Mouse (Mus musculus): ENCODE measurements at regions not wholly inside any gene's neighbourhood (a gene's known extent, or its start where the extent isn't known, plus 50 kb on each side); places are given as distances from the start of the nearest gene placed in this dataset.

DNA sequence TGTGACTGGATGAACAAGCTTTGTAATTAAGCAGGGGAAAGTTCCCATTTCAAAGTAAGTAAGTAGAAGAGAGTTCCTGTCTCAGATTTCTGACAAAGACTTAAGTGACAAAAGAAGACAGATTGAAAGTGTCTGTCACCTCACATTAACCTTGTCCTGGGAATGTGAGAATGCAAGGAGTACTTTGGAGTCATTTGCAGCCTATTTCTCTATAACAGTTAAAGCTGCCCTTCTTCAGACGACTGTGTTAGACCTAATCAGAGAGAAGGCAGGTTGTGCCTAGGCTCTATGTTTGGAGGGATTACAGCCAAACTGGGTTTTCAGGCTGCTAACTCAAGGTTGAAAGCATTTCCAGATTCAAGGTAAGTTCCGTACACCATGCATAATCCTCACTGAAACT lies 446.5 kb downstream of the Pdgfc start:
- DNase-seq (ENCODE audit: low spot score) = no peak

DNA sequence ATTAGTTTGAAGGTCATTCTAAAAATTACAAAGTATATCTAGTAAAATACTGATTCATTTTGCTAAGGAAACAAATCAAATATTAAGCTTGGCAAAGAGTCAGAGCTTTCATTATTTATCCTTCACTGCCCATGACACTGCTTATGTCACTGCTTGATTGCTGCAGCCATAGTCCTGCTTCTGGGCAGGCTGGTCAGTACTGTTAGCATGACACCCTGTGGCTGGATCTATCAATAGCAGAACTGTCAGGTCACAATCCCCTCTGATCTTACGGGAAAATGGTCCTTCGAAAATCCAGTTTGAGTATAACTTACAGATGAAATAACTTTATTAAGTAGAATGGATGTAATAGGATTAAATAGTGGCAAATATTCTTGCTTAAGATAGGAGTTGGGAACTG lies 447.1 kb downstream of the Pdgfc start:
- DNase-seq (ENCODE audit: low spot score) = peak; percentile 51

DNA sequence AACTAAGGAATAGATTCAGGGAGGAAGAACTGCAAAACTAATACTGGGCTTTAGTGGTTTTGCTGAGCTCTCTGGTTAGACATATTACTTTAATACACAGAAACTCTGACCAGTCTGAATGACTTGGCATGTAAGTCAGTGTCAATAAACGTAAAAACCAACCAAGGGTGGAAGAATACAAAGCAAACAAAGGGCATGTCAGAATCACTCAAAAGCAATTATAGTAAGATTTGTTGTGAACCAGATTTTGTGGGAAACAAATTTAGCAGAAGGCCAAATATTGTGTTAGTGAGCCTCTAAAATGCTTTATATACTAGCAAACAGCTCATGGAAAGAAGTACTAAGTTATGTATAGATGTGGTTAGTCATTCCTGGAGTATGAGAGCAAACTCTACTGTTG lies 427.1 kb upstream of the Ctso start:
- peak; percentile 65 for DNase-seq (ENCODE audit: low spot score)

DNA sequence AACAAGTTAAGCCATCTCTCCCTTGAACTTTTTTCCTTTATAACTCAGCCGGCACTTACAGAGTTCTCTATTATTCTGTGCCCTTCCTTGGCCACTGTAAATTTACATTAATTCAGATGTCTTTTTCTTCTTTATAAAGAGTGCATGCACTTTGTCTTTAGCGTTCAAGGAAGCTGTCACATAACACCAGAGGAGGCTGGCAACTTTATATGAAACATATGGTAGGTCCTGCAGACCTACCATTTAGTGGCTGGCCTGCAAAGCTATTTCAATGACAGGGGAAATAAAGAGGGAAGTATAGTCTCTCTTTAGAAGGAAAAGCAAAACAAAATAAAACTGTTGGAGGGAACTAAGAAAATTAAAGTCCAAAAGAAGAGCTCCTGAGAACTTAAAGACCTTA lies 423.8 kb upstream of the Ctso start:
- DNase-seq (ENCODE audit: low spot score) = no peak

DNA sequence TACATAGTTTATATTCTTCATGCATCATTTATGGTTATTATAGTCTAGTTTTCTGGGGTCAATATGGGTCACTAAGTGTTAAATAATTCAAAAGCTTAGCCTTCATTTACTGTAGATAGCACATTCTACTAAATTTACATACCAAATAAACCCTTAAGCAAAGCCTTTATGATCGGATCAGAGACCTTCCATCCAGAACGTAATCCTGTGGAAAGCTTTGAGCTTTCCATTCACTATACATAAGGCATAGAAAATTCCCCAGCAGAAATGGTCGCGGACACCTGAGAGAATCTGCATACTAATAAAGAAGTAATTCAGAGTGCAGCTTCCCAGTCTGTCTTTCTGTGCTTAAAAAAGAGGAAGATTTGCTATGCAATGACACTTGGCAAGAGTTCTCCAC lies 410.6 kb upstream of the Ctso start:
- no peak for DNase-seq (ENCODE audit: low spot score)

DNA sequence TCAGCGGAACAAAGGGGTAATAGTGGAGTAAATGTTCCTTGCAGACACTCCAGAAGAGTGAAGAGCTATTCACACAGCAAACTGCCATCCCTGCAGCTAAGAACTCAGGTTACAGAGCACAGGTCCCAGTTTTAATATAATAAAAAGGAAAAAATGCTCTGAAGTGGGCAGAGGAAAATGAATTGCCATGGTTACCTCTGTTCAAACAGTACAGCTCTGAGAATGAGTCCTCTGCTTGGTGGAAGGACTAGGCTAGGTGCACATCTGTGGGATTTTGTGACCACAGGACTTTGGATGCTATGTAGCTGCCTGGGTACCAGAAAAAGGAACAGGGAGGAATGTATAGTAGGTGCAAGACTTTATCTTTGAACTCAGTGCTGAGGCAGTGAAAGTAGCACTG lies 401.5 kb upstream of the Ctso start:
- no peak for DNase-seq (ENCODE audit: low spot score)

DNA sequence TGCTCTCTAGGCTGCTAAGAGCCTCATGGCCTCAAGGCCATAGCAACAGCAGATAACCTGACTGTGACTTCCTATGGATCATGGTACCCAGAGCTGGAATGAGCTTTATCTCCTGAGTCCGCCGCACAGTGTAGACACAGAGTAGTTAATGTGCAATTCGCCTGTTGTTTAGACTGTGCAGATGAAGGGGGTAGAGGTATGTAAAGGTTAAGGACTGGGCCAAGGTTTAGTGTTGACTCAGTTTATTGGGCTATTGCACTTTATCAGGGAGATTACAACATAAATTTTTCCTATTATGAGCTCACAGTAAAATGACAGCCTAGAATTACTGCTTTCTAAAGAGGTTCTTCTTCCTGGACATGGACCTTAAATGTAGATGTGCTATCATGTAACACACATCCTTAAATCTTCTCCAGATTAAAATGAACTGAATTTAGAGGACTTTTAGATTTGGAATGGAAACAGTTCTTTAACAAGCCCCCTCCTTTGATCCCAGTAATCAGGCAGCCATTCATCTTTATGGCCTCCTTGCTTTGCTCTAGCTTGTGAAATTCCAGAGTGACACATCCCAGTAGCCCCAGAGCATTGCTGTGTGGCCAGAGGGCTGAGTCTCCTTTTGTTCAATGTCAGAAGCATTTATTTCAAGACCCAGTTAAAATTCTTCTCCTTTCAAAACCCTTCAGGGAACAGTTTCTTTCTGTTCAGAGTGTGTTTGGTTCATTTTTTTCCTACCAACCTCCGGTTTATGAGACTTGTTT lies 396.8 kb upstream of the Ctso start:
- peak; percentile 20 for DNase-seq (ENCODE audit: low spot score)

DNA sequence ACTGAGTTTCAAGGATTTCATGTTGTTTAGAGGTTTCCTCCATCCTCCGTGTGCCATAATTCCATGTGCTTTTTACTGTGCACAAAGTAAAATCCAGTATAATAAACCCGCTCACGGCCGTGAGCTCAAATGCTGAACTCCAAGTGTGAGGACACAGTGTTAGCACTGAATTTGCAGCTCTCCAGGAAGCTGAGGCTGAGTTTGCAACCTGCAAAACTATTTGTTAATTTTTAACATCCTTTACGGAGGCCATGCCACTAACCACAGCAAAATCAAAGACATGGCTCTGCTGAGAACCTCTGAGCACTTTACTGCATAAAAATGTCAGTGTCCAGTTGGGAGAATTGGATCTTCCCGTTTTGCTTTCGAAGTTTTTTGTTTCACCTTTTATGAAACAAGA lies 377.6 kb upstream of the Ctso start:
- no peak for DNase-seq (ENCODE audit: low spot score)

DNA sequence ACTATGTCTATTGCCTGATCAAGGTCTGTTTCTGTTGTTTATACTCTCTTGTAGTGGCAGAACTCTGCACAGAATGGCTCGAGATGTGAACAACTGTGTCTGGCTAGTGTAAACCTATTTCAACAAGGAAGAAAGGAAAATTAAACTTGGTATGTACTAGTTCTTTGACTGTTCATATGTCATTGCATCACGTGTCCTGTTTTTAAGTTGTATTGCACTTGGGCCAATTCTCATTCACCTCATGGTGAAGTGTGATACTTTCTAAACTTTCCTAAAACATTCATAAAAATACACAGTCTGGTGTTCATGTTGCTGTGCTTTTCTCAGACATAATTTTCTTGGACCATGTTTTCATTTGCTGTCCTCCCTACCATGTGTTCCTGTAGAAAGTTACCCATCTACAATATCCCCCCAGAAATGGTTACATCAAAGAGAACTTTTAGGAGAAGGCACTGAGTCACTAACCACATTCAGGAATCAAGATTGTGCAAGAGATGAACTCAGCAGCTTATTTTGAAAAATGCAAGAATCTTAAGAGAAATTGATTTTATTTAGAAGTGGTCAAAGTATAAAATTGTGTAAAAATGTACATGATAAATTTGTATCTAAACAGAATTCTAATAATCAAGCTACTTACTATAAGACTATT lies 369.7 kb upstream of the Ctso start:
- no peak for DNase-seq (ENCODE audit: low spot score)

DNA sequence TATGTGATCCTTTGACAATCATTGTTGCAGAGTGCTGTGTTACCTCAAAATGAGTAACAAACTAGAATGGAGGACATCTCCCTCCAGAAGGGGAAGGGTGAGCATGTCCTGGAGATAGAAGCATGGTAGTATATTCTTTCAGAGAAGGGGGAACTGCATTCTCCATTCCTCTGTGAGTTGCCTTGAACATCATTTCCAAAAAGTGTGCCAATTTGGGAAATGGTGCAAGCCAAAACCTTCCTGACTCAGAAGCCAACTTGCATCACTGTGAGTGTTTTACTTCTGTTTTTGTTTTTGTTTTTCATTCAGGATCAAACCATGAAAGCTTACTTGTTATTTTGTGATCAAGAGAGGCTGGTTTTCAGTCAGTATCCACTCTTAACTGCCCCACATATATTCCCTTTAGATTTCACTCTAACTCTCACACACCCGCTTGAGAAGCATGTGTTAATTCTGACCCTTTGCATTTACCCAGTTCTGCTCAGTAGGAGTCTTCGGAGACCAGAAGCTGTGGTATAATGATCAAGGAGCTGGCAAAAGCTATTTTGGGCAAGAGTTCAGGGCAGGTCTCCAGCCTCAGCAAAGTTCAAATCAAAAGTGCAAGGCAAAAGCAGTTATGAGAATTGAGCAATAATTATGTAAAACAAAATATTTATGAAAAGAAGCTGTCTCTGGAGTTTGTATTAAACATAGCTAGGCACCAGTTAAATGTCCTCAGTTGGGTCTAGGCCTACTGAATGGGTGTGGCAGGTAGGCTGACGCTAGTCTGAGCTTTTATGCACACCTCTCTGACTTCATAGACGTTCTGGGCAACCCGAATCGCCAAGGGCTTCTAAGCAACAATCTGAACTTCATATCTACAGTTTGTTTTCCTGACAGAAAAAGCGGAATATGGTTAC lies 368.3 kb upstream of the Ctso start:
- no peak for DNase-seq (ENCODE audit: low spot score)

DNA sequence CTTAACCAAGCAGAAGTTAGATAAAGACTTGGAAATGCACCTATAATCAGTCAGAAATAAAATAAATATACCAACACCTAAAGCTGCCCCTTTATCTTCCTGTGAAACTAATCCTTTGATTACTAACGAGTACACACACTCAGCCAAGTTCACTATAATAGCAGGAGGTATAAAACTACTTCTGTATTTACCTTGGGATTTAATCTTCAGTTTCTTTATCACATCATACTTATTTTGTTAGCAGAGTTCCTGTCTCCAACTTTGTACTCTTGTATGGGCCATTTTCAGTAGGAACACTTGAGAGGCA lies 367.7 kb upstream of the Ctso start:
- DNase-seq (ENCODE audit: low spot score) = no peak

DNA sequence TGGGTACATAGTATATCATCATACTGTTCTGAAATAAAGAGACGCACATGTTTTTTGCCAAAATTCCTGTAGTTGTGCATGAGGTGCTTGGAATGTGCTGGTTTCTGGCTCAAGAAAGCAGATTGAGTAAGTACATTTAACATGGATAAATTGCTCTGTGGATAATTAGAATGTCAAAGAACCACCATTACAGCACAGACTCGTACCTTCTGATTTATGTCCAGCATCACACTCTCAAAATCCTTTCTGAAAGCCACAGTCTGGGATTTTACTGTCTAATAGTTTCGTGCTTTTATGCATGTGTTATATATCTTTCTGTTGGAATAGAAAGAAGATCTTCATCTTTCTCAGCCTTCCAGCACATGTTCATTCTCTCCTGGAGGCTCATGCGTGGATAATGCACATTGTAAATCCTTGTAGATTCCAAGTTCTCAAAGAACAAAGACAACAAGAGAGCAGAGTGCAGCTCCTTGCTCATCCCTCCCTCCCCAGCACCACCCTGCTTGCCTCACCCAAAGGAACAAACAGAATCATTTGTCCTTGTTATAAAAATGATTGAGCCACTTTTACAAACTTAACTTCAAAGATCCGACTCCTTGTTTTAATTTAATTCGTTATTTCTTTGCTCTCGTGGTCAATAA lies 348.9 kb upstream of the Ctso start:
- peak; percentile 14 for DNase-seq (ENCODE audit: low spot score)

DNA sequence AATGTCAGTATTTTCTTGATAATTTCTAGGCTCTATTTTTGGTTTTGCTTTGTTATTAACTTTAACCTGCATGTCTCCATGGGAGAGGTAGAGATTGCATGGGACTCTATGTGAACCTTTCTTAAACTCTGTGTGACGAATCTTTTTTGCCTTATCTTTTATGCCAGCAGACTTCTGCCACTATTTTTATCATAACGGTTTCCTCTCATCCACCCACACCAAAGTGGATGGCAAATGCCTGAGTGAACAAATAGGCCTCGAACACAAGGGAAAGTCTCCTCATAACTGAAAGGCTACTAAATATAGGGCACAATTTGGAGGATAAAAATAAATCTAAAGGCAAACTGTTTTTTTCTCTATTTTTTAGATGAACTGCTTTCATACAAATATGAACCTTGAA lies 343.3 kb upstream of the Ctso start:
- no peak for DNase-seq (ENCODE audit: low spot score)

DNA sequence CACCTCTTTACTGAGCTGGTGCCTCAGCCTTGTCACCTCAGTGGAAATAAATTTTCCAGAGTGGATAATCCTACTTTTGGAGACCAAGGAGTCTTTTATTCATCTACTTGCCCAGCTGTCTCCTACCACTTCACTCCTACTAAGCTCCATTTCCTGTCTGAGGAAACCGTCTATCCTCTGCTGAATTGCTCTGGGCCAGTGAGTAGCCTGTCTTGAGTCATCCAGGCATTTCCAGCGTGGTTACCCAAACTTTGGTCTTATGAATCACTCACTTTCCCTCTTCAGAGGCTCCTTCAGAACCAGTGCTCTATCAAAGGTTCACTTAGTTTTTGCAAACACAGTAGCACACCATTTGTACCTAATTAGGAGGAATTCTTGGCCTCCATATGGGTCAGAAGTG lies 303.2 kb upstream of the Ctso start:
- DNase-seq (ENCODE audit: low spot score) = no peak

DNA sequence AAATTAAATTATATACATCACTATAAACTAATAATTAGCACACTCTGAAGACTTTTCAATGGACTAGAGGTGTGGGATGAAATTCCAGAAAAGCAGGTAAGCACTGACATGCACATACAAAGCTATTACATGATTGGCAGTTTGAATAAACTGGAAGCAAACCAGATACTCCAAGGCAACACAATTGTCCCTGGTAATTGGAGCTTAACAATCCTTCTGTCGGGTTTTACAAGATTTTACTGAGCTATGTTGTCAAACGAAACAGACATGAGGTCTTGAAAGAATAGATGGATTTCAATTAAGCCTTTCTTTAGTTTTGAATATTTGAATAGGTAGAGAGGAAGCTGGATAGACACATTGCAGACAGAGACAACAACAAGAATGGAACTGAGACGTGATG lies 273.9 kb upstream of the Ctso start:
- no peak for DNase-seq (ENCODE audit: low spot score)

DNA sequence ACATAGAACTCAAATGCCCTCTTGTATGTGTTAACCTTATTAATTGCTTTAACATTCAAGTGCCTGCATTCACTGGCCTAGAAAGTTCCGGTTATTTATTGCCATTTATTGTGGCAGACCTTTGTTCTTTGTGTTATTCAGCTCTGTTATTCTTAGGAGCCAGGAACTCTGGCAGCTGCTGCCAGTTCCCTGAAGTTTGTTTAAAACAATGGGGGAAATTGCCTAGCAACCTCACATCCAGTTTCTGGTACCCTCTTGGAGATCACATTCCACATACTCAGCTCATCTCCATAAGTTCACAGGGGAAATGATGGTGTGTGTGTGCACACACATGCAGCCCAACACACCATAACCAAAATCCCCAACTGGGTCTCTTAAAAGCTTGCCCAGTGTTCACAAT lies 270.8 kb upstream of the Ctso start:
- peak; percentile 66 for DNase-seq (ENCODE audit: low spot score)

DNA sequence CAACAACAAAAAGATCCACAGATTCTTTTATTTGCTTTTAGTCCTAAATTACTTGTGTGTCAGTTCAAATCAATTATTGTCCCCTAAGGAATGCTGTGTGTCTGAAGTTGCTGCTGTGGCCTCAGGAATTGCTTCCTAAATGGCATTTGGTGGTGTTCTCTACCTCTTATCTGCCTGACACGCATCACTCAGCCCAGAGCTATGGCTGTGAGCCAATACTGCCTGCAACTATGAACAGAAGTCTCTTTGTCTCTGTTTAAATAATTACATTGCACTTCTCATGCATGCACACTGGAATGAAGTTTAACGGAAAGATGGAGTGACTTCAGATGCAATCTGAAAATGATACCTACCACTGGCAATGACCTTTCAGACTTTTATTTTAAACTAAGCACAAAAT lies 266.1 kb upstream of the Ctso start:
- DNase-seq (ENCODE audit: low spot score) = peak; percentile 25

DNA sequence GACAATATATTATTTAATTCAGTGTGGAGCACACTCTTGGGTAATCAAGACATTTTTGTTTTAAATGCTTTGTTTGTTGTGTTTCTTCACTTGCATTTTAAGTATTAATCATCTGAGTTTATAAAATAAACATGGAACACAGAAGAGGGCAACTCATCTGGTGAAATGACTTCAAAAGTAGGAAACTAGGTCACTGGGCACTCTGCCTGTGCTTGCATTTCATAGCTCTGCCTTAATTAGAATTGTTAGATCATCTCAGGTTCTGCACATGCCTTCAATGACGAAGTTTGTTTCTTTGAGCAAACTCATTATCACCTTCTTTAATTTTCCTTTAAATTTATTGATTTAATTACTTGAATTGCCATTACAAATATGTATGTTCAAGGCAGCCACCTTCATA lies 255.8 kb upstream of the Ctso start:
- DNase-seq (ENCODE audit: low spot score) = peak; percentile 22

DNA sequence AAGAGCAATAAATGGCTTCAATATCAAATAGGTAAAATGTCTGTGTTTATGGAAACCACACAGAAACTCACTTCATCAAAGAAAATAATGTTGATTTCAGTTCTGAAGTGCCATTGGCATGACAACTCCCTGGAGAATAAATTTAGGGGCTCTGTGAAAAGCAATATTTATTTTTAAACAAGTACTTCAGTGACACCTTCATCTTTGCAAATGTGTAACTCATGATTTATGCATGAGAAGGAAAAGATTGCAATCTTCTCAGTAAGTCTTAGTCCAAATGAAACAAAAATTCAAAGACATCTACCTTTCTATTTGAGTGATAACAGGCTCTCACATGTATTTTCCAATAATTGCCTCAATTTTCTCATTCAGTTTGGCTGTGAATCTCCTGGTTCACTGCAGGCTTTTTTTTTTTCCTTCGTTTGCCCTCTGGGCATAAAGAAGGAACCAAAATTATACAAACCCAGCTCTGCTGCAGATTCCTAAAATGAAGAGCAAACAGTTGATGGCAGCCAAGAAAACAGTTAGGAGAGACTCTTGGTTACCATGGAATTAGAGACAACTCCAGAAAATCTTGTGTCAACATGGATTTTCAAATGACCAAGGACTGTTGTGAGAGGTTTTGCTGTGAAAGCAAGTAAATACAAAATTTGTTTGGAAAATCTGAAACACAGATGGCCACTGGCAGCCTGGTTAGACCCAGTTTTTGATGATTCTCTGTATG lies 230.3 kb upstream of the Ctso start:
- no peak for DNase-seq (ENCODE audit: low spot score)

DNA sequence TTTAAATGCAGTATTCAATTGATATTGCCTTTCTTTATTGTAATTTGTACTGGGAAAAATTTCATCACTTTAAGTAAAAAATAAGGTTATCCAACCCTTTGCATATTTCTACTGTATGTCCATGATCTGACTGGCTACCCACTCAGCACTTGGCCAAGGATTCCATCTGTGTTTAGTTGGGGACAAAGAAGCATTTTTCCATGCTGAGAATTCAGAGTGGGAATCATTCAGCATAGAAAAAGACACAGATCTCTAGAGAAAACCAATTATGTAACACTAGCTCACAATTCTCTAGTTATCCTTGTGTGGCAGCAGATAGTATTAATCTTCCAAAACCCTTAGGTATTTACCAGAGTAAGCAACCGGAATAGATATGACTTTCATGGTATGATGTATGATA lies 213.5 kb upstream of the Ctso start:
- no peak for DNase-seq (ENCODE audit: low spot score)

DNA sequence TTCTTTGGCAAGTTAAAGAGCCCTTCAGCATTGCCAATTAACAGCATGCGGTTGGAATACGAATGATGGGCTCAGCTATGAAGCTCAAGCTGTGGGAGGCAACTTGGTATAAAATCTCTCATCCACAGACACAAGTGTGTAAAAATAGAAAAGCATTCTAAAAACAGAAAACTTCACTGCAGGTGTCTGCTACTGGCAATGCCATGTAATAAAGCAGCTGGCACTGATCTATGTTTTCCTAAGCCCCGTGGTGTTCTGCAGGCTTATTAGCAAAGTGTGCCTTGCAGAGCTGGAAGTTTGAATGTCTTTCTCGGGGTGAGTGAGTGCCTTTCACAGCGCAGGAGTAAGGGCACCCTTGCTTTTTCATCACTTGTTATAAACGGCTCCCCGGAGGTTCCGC lies 196.9 kb upstream of the Ctso start:
- no peak for DNase-seq (ENCODE audit: low spot score)

DNA sequence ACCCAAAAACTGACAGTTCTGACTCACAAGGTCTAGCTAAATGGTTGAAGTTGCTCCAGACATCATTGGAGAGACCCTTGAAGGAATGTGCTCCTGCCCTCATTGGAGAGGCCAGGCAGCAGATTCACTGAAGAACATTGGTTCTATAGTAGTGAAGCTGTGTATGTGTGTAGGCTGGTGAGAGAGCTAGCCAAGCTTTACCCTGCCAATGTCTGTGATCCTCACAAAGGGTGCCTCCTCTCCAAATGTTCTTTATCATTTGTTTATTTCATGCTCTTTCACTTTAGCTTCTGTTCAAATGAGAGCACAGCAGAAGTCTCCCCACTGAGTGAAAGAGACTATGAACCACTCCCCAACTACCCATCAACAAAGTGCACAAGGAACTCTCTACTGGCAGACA lies 195.6 kb upstream of the Ctso start:
- no peak for DNase-seq (ENCODE audit: low spot score)
